Mouse (Mus musculus): ENCODE data around the gene Psmb11. TPM values are rescaled to one million over a fixed set of nuclear protein-coding genes. Genes with fewer than 3 reads are reported as not detected.
A peak's percentile ranks its signal among the peaks of the same experiment; 100 is the strongest.

Psmb11 gene
- polyA plus RNA-seq, 1 experiment from 2014 or later: not detected

GRCm38 (mm10) chr14:54628103-54628502 lies 6.9 kb downstream of the Psmb11 start:
- no peak overlapping the region for H3K27ac ChIP-seq
- no peaks in the 10 kb centered on the region for H3K27me3 ChIP-seq
- peak overlapping the region; percentile 10; the same call in 1 of the 2 replicates for H3K9ac ChIP-seq
- H3K4me1 ChIP-seq: no peaks in the 10 kb centered on the region
- H3K4me3 ChIP-seq: no peak overlapping the region
- H3K4me2 ChIP-seq: no peak overlapping the region
- 74% methylated on average over 5 of the region's 5 CpGs for WGBS
- ATAC-seq (ENCODE audit: insufficient number of reproducible peaks, low FRiP score, low TSS enrichment, low read depth): no peak
- no peaks in the 10 kb centered on the region for H3K9me3 ChIP-seq
- peaks cover 20% of the 10 kb centered on the region for H3K36me3 ChIP-seq

- Histone ChIP-seq H3K4me3 (no peak overlapping the region), H3K36me3 (peaks cover 33% of the 10 kb centered on the region), H3K4me1 (no peaks in the 10 kb centered on the region), H3K9ac (no peak overlapping the region), H3K9me3 (no peaks in the 10 kb centered on the region), H3K27ac (no peak overlapping the region), H3K4me2 (no peak overlapping the region), H3K27me3 (no peaks in the 10 kb centered on the region)
- WGBS: 75% methylated on average over 2 of the region's 2 CpGs
- ATAC-seq (ENCODE audit: insufficient number of reproducible peaks, low FRiP score, low TSS enrichment, low read depth): no peak
These were observed 8.6 kb downstream of the Psmb11 start for GRCm38 (mm10) chr14:54629797-54630196.

GRCm38 (mm10) chr14:54630583-54631239 lies 9.5 kb downstream of the Psmb11 start:
- 72% methylated on average over 11 of the region's 11 CpGs for WGBS
- no peak for ATAC-seq (ENCODE audit: insufficient number of reproducible peaks, low FRiP score, low TSS enrichment, low read depth)
- Histone ChIP-seq H3K36me3 (peaks cover 36% of the 10 kb centered on the region), H3K4me2 (no peak overlapping the region), H3K4me1 (no peaks in the 10 kb centered on the region), H3K4me3 (no peak overlapping the region), H3K27ac (no peak overlapping the region), H3K27me3 (no peaks in the 10 kb centered on the region), H3K9ac (no peak overlapping the region), H3K9me3 (no peaks in the 10 kb centered on the region)

- Histone ChIP-seq H3K9ac (no peak overlapping the region), H3K4me2 (no peak overlapping the region), H3K27ac (no peak overlapping the region), H3K36me3 (peaks cover 41% of the 10 kb centered on the region), H3K9me3 (no peaks in the 10 kb centered on the region), H3K4me1 (no peaks in the 10 kb centered on the region), H3K27me3 (no peaks in the 10 kb centered on the region), H3K4me3 (no peak overlapping the region)
- no peak for ATAC-seq (ENCODE audit: insufficient number of reproducible peaks, low FRiP score, low TSS enrichment, low read depth)
- WGBS: 69% methylated on average over 4 of the region's 4 CpGs
These were observed 10.0 kb downstream of the Psmb11 start for GRCm38 (mm10) chr14:54631240-54631599.

- ATAC-seq (ENCODE audit: insufficient number of reproducible peaks, low FRiP score, low TSS enrichment, low read depth): no peak
- Histone ChIP-seq H3K4me3 (no peak overlapping the region), H3K4me1 (no peaks in the 10 kb centered on the region), H3K27ac (no peak overlapping the region), H3K27me3 (no peaks in the 10 kb centered on the region), H3K4me2 (no peak overlapping the region), H3K9me3 (no peaks in the 10 kb centered on the region), H3K36me3 (peaks cover 50% of the 10 kb centered on the region), H3K9ac (no peak overlapping the region)
- WGBS: 87% methylated on average over 37 of the region's 37 CpGs
These were observed 11.0 kb downstream of the Psmb11 start for GRCm38 (mm10) chr14:54632252-54632651.

- Histone ChIP-seq H3K4me2 (no peak overlapping the region), H3K9ac (no peak overlapping the region), H3K27me3 (no peaks in the 10 kb centered on the region), H3K36me3 (peaks cover 68% of the 10 kb centered on the region), H3K9me3 (no peaks in the 10 kb centered on the region), H3K4me3 (no peak overlapping the region), H3K27ac (no peak overlapping the region), H3K4me1 (peaks cover 3% of the 10 kb centered on the region)
- no peak for ATAC-seq (ENCODE audit: insufficient number of reproducible peaks, low FRiP score, low TSS enrichment, low read depth)
- WGBS: 84% methylated on average over 4 of the region's 4 CpGs
These were observed 12.9 kb downstream of the Psmb11 start for GRCm38 (mm10) chr14:54634182-54634581.

GRCm38 (mm10) chr14:54636954-54637353 lies 15.7 kb downstream of the Psmb11 start:
- Histone ChIP-seq H3K4me2 (no peak overlapping the region), H3K27me3 (no peaks in the 10 kb centered on the region), H3K36me3 (peaks cover 60% of the 10 kb centered on the region), H3K4me3 (no peak overlapping the region), H3K27ac (no peak overlapping the region), H3K9ac (no peak overlapping the region), H3K9me3 (no peaks in the 10 kb centered on the region), H3K4me1 (peaks cover 17% of the 10 kb centered on the region)
- no peak for ATAC-seq (ENCODE audit: insufficient number of reproducible peaks, low FRiP score, low TSS enrichment, low read depth)
- 52% methylated on average over 8 of the region's 8 CpGs for WGBS

- peaks cover 58% of the 10 kb centered on the region for H3K36me3 ChIP-seq
These were observed 17.0 kb downstream of the Psmb11 start for GRCm38 (mm10) chr14:54638210-54638609.

GRCm38 (mm10) chr14:54640121-54640520 lies 18.9 kb downstream of the Psmb11 start:
- 16% methylated on average over 4 of the region's 4 CpGs for WGBS
- Histone ChIP-seq H3K9me3 (no peaks in the 10 kb centered on the region), H3K4me1 (peaks cover 17% of the 10 kb centered on the region), H3K4me2 (peak overlapping the region; percentile 97), H3K27me3 (no peaks in the 10 kb centered on the region), H3K9ac (no peak overlapping the region), H3K36me3 (peaks cover 65% of the 10 kb centered on the region), H3K4me3 (peak overlapping the region; percentile 68), H3K27ac (no peak overlapping the region)
- ATAC-seq (ENCODE audit: insufficient number of reproducible peaks, low FRiP score, low TSS enrichment, low read depth): no peak

More at GRCm38 (mm10) chr14:54638210-54638609, 17.0 kb downstream of the Psmb11 start:
- 80% methylated on average over 5 of the region's 5 CpGs for WGBS
- no peak overlapping the region for H3K27ac ChIP-seq
- no peak for ATAC-seq (ENCODE audit: insufficient number of reproducible peaks, low FRiP score, low TSS enrichment, low read depth)
- H3K9ac ChIP-seq: no peak overlapping the region
- H3K4me2 ChIP-seq: no peak overlapping the region
- H3K9me3 ChIP-seq: no peaks in the 10 kb centered on the region
- no peak overlapping the region for H3K4me3 ChIP-seq
- no peaks in the 10 kb centered on the region for H3K27me3 ChIP-seq
- H3K4me1 ChIP-seq: peaks cover 17% of the 10 kb centered on the region

GRCm38 (mm10) chr14:54640946-54641304 lies 19.7 kb downstream of the Psmb11 start, which contains the start of gene Gm17606:
TSS of gene Gm17606 (plus strand) at chr14:54640952.
- peaks cover 68% of the 10 kb centered on the region for H3K36me3 ChIP-seq
- H3K27ac ChIP-seq: peak within 1 kb of the TSS; percentile 82
- H3K9me3 ChIP-seq: no peaks in the 10 kb centered on the region
- H3K4me2 ChIP-seq: peak within 1 kb of the TSS; percentile 97
- H3K27me3 ChIP-seq: no peaks in the 10 kb centered on the region
- WGBS: under 1% methylated on average over 28 of the region's 28 CpGs
- ATAC-seq (ENCODE audit: insufficient number of reproducible peaks, low FRiP score, low TSS enrichment, low read depth): peak; percentile 7; the same call in 1 of the 2 replicates
- peaks cover 17% of the 10 kb centered on the region for H3K4me1 ChIP-seq
- H3K9ac ChIP-seq: peak within 1 kb of the TSS; percentile 84
- peak within 1 kb of the TSS; percentile 68 for H3K4me3 ChIP-seq

- Histone ChIP-seq H3K9me3 (no peaks in the 10 kb centered on the region), H3K27ac (peak within 1 kb of the TSS; percentile 82), H3K36me3 (peaks cover 68% of the 10 kb centered on the region), H3K4me2 (peak within 1 kb of the TSS; percentile 97), H3K9ac (peak within 1 kb of the TSS; percentile 84), H3K4me3 (peak within 1 kb of the TSS; percentile 68), H3K27me3 (no peaks in the 10 kb centered on the region), H3K4me1 (peaks cover 17% of the 10 kb centered on the region)
- peak; percentile 87 for ATAC-seq (ENCODE audit: insufficient number of reproducible peaks, low FRiP score, low TSS enrichment, low read depth)
- under 1% methylated on average over 34 of the region's 52 CpGs for WGBS
These were observed 20.2 kb downstream of the Psmb11 start, which contains the start of gene Cdh24 for GRCm38 (mm10) chr14:54641305-54641969. TSS of gene Cdh24 (minus strand) at chr14:54641364.

GRCm38 (mm10) chr14:54642224-54642944 lies 21.2 kb downstream of the Psmb11 start:
- H3K36me3 ChIP-seq: peaks cover 69% of the 10 kb centered on the region
- no peaks in the 10 kb centered on the region for H3K9me3 ChIP-seq
- H3K4me2 ChIP-seq: no peak overlapping the region
- H3K9ac ChIP-seq: no peak overlapping the region
- H3K4me1 ChIP-seq: peaks cover 17% of the 10 kb centered on the region
- WGBS: 76% methylated on average over 25 of the region's 25 CpGs
- peak overlapping the region; percentile 43; the same call in 1 of the 2 replicates for H3K27ac ChIP-seq
- no peaks in the 10 kb centered on the region for H3K27me3 ChIP-seq
- no peak overlapping the region for H3K4me3 ChIP-seq
- no peak for ATAC-seq (ENCODE audit: insufficient number of reproducible peaks, low FRiP score, low TSS enrichment, low read depth)

Measured in limb, embryonic 15.5 days (tissue).